Mouse (Mus musculus): ENCODE results near the gene Phc3.
"Not testable (repeated sequence)": the region's sequence is repeated elsewhere in the genome, so short reads cannot be mapped to it uniquely, and the experiment has no call there.

Phc3 gene

GRCm38 (mm10) chr3:30869995-30870394 lies 99.2 kb downstream of the Phc3 start:
- in situ Hi-C loops (cut with MseI, MboI), result no loop called here

DNA sequence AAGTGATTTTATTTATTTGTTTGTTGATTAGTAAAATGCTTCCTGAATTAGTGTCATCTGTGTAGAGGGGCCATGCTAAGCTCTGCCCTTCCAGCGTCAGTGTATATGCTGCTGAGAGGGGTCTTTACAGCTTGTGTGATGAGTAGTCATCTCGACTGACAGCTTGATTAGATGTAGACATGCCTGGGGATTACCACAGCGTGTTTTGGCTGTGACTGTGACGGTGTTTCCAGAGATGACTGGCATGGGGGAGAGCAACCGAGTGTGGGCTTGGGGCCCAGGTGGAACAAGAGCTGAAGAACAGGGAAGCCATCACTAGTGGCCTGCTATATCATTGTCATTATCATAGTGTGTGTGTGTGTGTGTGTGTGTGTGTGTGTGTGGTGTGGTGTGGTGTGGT lies 100.6 kb downstream of the Phc3 start:
- in situ Hi-C loops (cut with MseI, MboI), result no loop called here

DNA sequence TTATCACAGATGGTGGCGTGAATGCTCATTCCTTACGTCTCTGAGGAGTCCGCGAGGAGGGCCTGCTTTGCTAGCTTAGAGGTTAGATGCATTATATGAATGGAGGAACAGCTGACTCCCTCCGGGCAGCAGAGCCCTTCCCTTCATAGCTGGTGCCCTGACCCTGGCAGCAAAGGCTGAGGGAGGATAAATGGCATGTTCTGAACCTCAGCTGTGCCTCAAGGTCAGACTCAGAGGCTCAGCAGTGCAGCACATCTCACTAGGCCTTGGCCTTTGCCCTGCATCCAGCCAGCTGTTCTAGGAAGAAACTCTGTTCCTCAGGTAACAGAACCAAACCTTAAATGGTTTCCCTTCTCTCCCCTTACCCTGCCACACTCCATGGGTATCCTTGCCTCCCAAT lies 101.0 kb downstream of the Phc3 start:
- in situ Hi-C loops (cut with MseI, MboI), result no loop called here

DNA sequence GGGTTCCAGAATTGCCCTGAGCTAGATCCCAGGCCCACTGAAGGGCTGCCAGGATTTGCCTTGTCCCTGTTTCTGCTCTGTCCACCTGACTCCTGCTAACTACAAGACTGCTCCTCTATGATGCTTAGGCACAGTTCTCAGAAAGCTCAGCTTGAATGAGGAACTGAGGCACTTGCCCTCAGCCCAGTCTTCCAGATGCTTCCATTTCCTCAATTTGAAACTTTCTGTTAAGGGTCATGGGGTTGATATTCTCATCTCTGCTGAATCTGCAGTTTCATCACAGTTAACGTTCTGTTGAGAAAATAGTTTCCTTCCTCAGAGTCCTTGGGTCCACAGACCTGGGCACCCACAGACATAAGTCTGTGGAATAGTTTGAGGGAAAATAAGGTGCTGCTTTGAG lies 104.6 kb downstream of the Phc3 start:
- in situ Hi-C loops (cut with MseI, MboI), result no loop called here

DNA sequence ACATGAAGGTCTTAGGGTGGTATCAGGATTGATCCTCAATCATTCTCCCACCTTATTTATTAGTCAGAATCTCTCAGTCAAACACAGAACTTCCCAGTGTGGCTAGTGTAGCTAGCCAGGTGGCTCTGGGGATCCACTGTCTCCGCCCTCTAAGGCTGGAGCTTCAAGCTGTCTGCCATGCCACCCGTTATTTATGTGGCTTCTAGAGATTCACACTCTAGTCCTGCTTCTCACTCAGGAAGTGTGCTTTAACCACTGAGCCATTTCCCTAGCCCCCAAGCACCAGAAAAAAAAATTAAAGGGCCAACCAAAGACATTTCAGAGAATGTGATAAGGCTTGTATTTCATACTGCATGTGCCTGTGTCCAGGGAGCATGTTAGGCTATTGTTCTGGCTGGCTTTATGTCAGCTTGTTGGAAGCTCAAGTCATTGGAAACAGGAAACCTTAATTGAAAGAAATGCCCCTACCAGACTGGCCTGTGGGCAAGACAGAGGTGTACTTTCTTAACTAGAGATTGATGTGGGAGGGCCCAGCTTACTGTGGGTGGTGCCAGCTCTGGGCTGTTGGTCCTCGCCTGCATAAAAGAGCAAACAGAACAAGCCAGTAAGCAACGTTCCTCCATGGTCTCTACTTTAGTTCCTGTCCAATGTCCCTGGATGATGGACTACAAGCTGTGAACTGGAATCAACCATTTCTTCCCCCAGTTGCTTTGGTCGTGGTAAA lies 105.3 kb downstream of the Phc3 start:
- in situ Hi-C loops (cut with MseI, MboI), result no loop called here

- in situ Hi-C loops (cut with MseI, MboI), result no loop called here
Observed at GRCm38 (mm10) chr3:30860705-30861104, 108.5 kb downstream of the Phc3 start.

DNA sequence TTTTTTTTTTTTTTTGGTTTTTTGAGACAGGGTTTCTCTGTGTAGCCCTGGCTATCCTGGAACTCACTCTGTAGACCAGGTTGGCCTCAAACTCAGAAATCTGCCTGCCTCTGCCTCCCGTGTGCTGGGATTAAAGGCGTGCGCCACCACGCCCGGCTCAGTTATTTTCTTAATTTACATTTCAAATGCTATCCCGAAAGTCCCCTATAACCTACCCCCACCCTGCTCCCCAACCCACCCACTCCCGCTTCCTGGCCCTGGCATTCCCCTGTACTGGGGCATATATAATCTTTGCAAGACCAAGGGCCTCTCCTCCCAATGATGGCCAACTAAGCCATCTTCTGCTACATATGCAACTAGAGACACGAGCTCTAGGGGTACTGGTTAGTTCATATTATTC lies 109.6 kb downstream of the Phc3 start:
- in situ Hi-C loops (cut with MseI, MboI), result not testable (repeated sequence)

DNA sequence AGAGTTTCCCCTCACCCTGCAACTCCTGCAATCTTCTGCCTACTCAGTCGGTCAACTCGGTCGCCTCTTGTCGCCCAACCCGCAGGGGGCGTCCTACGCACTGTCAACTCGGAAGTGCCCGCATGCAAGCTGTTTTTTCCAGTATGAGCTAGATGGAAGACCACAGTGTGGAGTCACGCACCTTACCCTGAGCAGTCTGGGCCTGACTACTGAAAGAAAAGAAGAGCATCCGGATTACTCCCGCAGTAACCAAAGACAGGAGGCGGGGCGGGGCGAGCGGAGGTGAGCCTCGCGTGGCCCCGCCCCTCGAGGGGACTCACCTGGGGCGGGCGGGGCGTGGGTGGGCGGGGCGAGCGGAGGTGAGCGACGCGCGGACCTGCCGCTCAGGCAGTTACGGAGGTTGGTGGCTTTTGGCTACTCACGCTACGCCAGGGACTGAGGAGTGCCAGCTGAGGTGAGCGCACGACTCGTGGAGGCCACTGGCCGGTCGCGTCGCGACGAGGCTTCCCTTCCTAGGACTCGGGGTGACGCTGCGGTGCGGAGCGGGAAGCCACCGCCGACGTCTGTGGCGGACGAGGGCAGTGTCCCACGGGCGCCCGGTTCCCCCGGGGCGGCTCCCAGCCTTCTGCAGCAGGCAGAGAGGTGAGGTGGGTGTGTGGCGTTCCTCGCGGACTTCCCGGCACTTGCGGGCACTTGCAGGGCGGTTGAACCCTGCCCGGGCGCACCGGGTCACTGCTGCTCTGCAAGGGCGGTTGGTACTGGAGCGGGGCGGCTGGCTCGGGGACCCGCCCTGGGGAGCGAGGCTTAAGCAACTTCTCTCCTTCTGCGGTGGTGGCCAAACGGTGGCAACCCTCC lies 113.4 kb downstream of the Phc3 start, which contains the start of gene Gpr160:
Gene Gpr160 (plus strand): TSS at position 347 of the 855 bp plus-strand sequence.
- in situ Hi-C loops (cut with MseI, MboI), result no loop called here

- in situ Hi-C loops (cut with MseI, MboI), result no loop called here
Observed at GRCm38 (mm10) chr3:30853596-30853995, 115.6 kb downstream of the Phc3 start.

- in situ Hi-C loops (cut with MseI, MboI), result no loop called here
Observed at GRCm38 (mm10) chr3:30851422-30851821, 117.8 kb downstream of the Phc3 start.
